In the genomic region with DNA sequence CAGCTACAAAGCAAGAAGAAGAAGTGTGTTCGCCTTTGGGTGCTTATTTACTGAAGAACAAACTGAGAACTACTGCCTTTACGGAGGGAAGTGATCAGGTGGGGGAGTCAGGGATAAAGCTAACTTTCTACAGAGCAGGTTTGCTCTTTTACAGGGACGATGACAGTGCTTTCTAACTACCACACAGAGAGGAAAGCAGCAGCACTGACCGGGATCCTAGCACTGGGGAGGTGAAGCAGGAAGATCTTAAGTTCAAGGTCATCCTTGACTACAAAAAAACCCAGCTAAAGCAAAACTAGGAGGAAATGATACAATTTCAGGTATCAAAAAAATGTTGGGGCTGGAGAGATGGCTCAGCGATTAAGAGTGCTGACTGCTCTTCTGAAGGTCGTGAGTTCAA, we compare ENCODE assay signal across 18 mouse cellular contexts. TPM values are rescaled to one million over a fixed set of nuclear protein-coding genes. Genes with fewer than 3 reads are reported as not detected.
DNase-seq lines count a peak whose midpoint lies in the region; ATAC-seq and TF ChIP-seq lines count a peak whose summit lies in the region.
"Had no signal": no experiment of that assay in that cellular context is flagged by ENCODE, and none has a peak within 500 bp of the region (broad histone marks: within the 10 kb centered on the region; RNA-seq: fewer than 3 reads in every experiment).

No protein-coding gene starts in this region.

- WGBS in heart, embryonic 11.5 days (ENCODE audit: insufficient replicate concordance): 83% methylated on average over 6 of the region's 6 CpGs
- WGBS in liver, embryonic 15.5 days (ENCODE audit: insufficient replicate concordance): 66% methylated on average over 6 of the region's 6 CpGs
- WGBS in liver, postnatal 0 days (ENCODE audit: insufficient replicate concordance): 79% methylated on average over 6 of the region's 6 CpGs
- WGBS in midbrain, embryonic 15.5 days: 87% methylated on average over 6 of the region's 6 CpGs

- H3K4me2 ChIP-seq in heart, embryonic 11.5 days: no peak overlapping the region
- H3K4me2 ChIP-seq in liver, embryonic 15.5 days: no peak overlapping the region
- H3K4me2 ChIP-seq in liver, postnatal 0 days (ENCODE audit: low read depth, low read length): no peak overlapping the region
- no peak overlapping the region for H3K4me2 ChIP-seq in midbrain, embryonic 15.5 days
- H3K4me2 ChIP-seq: embryonic facial prominence, embryonic 15.5 days; heart, embryonic 13.5 days; lung, embryonic 14.5 days; neural tube, embryonic 12.5 days had no signal

- peaks cover 3% of the 10 kb centered on the region; the same call in 1 of the 2 replicates for H3K36me3 ChIP-seq in heart, embryonic 11.5 days (ENCODE audit: control insufficient read depth, insufficient read depth, low read length)
- 0 out of 2 replicates have a peak, but pooled peaks cover 5% of the 10 kb centered on the region for H3K36me3 ChIP-seq in liver, embryonic 15.5 days (replicated peaks)
- 0 out of 2 replicates have a peak, but pooled peaks cover under 1% of the 10 kb centered on the region for H3K36me3 ChIP-seq in liver, postnatal 0 days (replicated peaks; ENCODE audit: insufficient read depth, low read length)
- H3K36me3 ChIP-seq in MEL (ENCODE audit: control insufficient read depth in 1 of 2, insufficient read depth in 2 of 2, low read length in 2 of 2): peaks cover 0 to 10% of the 10 kb centered on the region in 2 experiments; a peak in 2 of 4 replicates
- no peaks in the 10 kb centered on the region for H3K36me3 ChIP-seq in midbrain, embryonic 15.5 days (replicated peaks)

- TF ChIP-seq CTCF in liver, postnatal 0 days (IDR thresholded peaks at IDR 0.05; ENCODE audit: low read depth): no peak
- no peak for TF ChIP-seq CTCF in MEL (IDR thresholded peaks at IDR 0.05 in 2 of 3, conservative IDR thresholded peaks at IDR 0.05 in 1 of 3; ENCODE audit: control insufficient read depth in 1 of 3, insufficient read depth in 1 of 3, low read depth in 2 of 3, low read length in 3 of 3, poor library complexity in 1 of 3, severe bottlenecking in 1 of 3)
- no peak for TF ChIP-seq CTCF in embryonic fibroblast, embryonic 13.5 days (IDR thresholded peaks at IDR 0.05; ENCODE audit: borderline replicate concordance, insufficient read depth, low read length)

- H3K4me1 ChIP-seq in heart, embryonic 11.5 days (ENCODE audit: control insufficient read depth, insufficient read depth, low read length): peaks cover 13% of the 10 kb centered on the region
- H3K4me1 ChIP-seq in liver, embryonic 15.5 days (replicated peaks): peaks cover 39% of the 10 kb centered on the region
- H3K4me1 ChIP-seq in liver, postnatal 0 days (ENCODE audit: insufficient read depth): peaks cover 25% of the 10 kb centered on the region
- peaks cover 4 to 14% of the 10 kb centered on the region in 2 experiments; a peak in 3 of 4 replicates for H3K4me1 ChIP-seq in MEL (ENCODE audit: control insufficient read depth in 1 of 2, insufficient read depth in 2 of 2, low read length in 2 of 2)
- peaks cover 10% of the 10 kb centered on the region for H3K4me1 ChIP-seq in embryonic fibroblast, embryonic 13.5 days (ENCODE audit: control insufficient read depth, insufficient read depth, low read length)
- H3K4me1 ChIP-seq in midbrain, embryonic 15.5 days: peaks cover 23% of the 10 kb centered on the region

- 0 out of 2 replicates have a peak overlapping the region, but pooled peaks have one; percentile 41 for H3K27ac ChIP-seq in heart, embryonic 11.5 days (ENCODE audit: low read depth, low read length)
- peak overlapping the region; percentile 19; the same call in 1 of the 2 replicates for H3K27ac ChIP-seq in liver, embryonic 15.5 days (replicated peaks)
- no peak overlapping the region; the same call in 1 of the 2 replicates for H3K27ac ChIP-seq in liver, postnatal 0 days (ENCODE audit: low read depth)
- peak overlapping the region; percentile 10; the same call in 1 of the 2 replicates for H3K27ac ChIP-seq in MEL (ENCODE audit: control insufficient read depth, low read depth, low read length)
- peak overlapping the region; percentile 43; the same call in 1 of the 2 replicates for H3K27ac ChIP-seq in embryonic fibroblast, embryonic 13.5 days (ENCODE audit: insufficient read depth, low read length)
- H3K27ac ChIP-seq in midbrain, embryonic 15.5 days: no peak overlapping the region
- H3K27ac ChIP-seq: heart, embryonic 13.5 days; hindbrain, postnatal 0 days; neural tube, embryonic 12.5 days had no signal

- H3K79me2 ChIP-seq in MEL (ENCODE audit: control insufficient read depth, insufficient read depth, low read length, poor library complexity): peaks cover 14% of the 10 kb centered on the region

- no peak for TF ChIP-seq RAD21 in MEL (IDR thresholded peaks at IDR 0.05; ENCODE audit: low read depth, low read length)

- DNase-seq in heart, adult 8-10 months (ENCODE audit: low spot score): no peak
- DNase-seq in liver, postnatal 0 days: no peak
- no peak for DNase-seq in MEL (ENCODE audit: low read depth, low spot score)
- DNase-seq in left cerebral cortex, postnatal 4 days: no peak
- DNase-seq: adrenal gland, adult 8-10 months; layer of hippocampus, postnatal 36 days had no signal

- TF ChIP-seq EP300 in liver, postnatal 0 days (IDR thresholded peaks at IDR 0.05; ENCODE audit: low read depth): no peak
- no peak for TF ChIP-seq EP300 in MEL (IDR thresholded peaks at IDR 0.05; ENCODE audit: low read depth in 1 of 2, low read length in 2 of 2)

- no peaks in the 10 kb centered on the region for H3K9me3 ChIP-seq in heart, embryonic 11.5 days (replicated peaks; ENCODE audit: control insufficient read depth, low read length)
- H3K9me3 ChIP-seq in liver, embryonic 15.5 days (replicated peaks): no peaks in the 10 kb centered on the region
- H3K9me3 ChIP-seq in liver, postnatal 0 days (ENCODE audit: low read length): no peaks in the 10 kb centered on the region
- no peaks in the 10 kb centered on the region for H3K9me3 ChIP-seq in MEL (replicated peaks; ENCODE audit: insufficient read depth, low read length)
- no peaks in the 10 kb centered on the region for H3K9me3 ChIP-seq in midbrain, embryonic 15.5 days
- H3K9me3 ChIP-seq: embryonic facial prominence, embryonic 15.5 days; forebrain, embryonic 10.5 days; heart, embryonic 13.5 days; neural tube, embryonic 12.5 days had no signal

- H3K27me3 ChIP-seq in heart, embryonic 11.5 days (ENCODE audit: control insufficient read depth, insufficient read depth, low read length): no peaks in the 10 kb centered on the region
- H3K27me3 ChIP-seq in liver, embryonic 15.5 days: no peaks in the 10 kb centered on the region
- H3K27me3 ChIP-seq in liver, postnatal 0 days (ENCODE audit: insufficient read depth, low read length): no peaks in the 10 kb centered on the region
- H3K27me3 ChIP-seq in MEL (ENCODE audit: control insufficient read depth in 1 of 2, insufficient read depth in 2 of 2, low read length in 2 of 2): no peaks in the 10 kb centered on the region
- no peaks in the 10 kb centered on the region for H3K27me3 ChIP-seq in midbrain, embryonic 15.5 days (replicated peaks)
- H3K27me3 ChIP-seq: embryonic facial prominence, embryonic 15.5 days; heart, embryonic 13.5 days; neural tube, embryonic 12.5 days had no signal

- no peak for TF ChIP-seq POLR2A in MEL (IDR thresholded peaks at IDR 0.05; ENCODE audit: control insufficient read depth in 1 of 2, insufficient read depth in 1 of 2, low read depth in 1 of 2, low read length in 2 of 2, poor library complexity in 1 of 2)
- no peak for TF ChIP-seq POLR2A in embryonic fibroblast, embryonic 13.5 days (IDR thresholded peaks at IDR 0.05; ENCODE audit: low read depth, low read length)

- no peak overlapping the region for H3K4me3 ChIP-seq in heart, embryonic 11.5 days (ENCODE audit: low read depth, low read length)
- no peak overlapping the region for H3K4me3 ChIP-seq in liver, embryonic 15.5 days (replicated peaks)
- no peak overlapping the region for H3K4me3 ChIP-seq in liver, postnatal 0 days (ENCODE audit: low read depth, low read length)
- no peak overlapping the region for H3K4me3 ChIP-seq in MEL (ENCODE audit: control insufficient read depth in 1 of 2, insufficient read depth in 1 of 2, low read depth in 2 of 2, low read length in 2 of 2)
- no peak overlapping the region for H3K4me3 ChIP-seq in embryonic fibroblast, embryonic 13.5 days (ENCODE audit: insufficient read depth, low read length)
- H3K4me3 ChIP-seq in midbrain, embryonic 15.5 days: no peak overlapping the region
- H3K4me3 ChIP-seq: embryonic facial prominence, embryonic 15.5 days; forebrain, embryonic 10.5 days; heart, embryonic 13.5 days; neural tube, embryonic 12.5 days had no signal

- intact Hi-C loops in left cerebral cortex, postnatal 4 days (cut with DNase I): no loop called here

- no peak overlapping the region; the same call in 1 of the 2 replicates for H3K9ac ChIP-seq in heart, embryonic 11.5 days (ENCODE audit: low read depth, low read length)
- H3K9ac ChIP-seq in liver, embryonic 15.5 days: no peak overlapping the region
- no peak overlapping the region for H3K9ac ChIP-seq in liver, postnatal 0 days (replicated peaks)
- H3K9ac ChIP-seq in MEL (ENCODE audit: control insufficient read depth, low read depth, low read length, poor library complexity, severe bottlenecking): no peak overlapping the region
- no peak overlapping the region for H3K9ac ChIP-seq in midbrain, embryonic 15.5 days
- H3K9ac ChIP-seq: embryonic facial prominence, embryonic 15.5 days; heart, embryonic 13.5 days; lung, embryonic 14.5 days; neural tube, embryonic 12.5 days had no signal

- ATAC-seq in heart, embryonic 11.5 days (replicated peaks; ENCODE audit: insufficient number of reproducible peaks, low FRiP score, low TSS enrichment): no peak
- ATAC-seq in liver, embryonic 15.5 days (ENCODE audit: insufficient read depth): no peak
- no peak for ATAC-seq in liver, postnatal 0 days
- no peak for ATAC-seq in midbrain, embryonic 15.5 days (replicated peaks)
- ATAC-seq: activated CD4-positive, CD25-positive, alpha-beta regulatory T cell, adult 4 months; hindbrain, postnatal 0 days; intestine, embryonic 16.5 days had no signal

RNA-seq across cellular contexts. Expression of gene Anapc13, which starts 3.2 kb away (rescaled TPM):
- 201 and 210 TPM in 2 replicates for polyA plus RNA-seq in heart, embryonic 11.5 days (2014; fragmentation: Nextera tagmentation; extraction: Ambion mirVana)
- 100 to 1,000 TPM; 342 to 434 (median 380) TPM for total RNA-seq in heart, adult 8-10 months (2022)
- 72.5 and 91.9 TPM in 2 replicates for polyA plus RNA-seq in liver, embryonic 15.5 days (2015; fragmentation: Nextera tagmentation; extraction: Ambion mirVana)
- polyA plus RNA-seq in liver, postnatal 0 days (2015; fragmentation: Nextera tagmentation; extraction: Ambion mirVana): 123 and 126 TPM in 2 replicates
- total RNA-seq in MEL (2012; rRNA removed): 89.9 and 94.9 TPM in 2 replicates
- 100 to 1,000 TPM in 1 of 2 experiments, not detected in 1; 113 TPM for polyA plus RNA-seq in MEL (2012; ENCODE audit: insufficient read depth in 1 of 2, insufficient read length in 2 of 2, low read depth in 1 of 2, low replicate concordance in 2 of 2, missing spikeins in 1 of 2)
- 44.9 and 51.4 TPM in 2 replicates for polyA plus RNA-seq in embryonic fibroblast, embryonic 13.5 days (2011; ENCODE audit: insufficient read length, low read depth, missing spikeins)
- total RNA-seq in left cerebral cortex, postnatal 4 days (2021): 10 to 100 TPM; 80.9 to 91.4 TPM
- 135 and 137 TPM in 2 replicates for polyA plus RNA-seq in midbrain, embryonic 15.5 days (2015; fragmentation: Nextera tagmentation; extraction: Ambion mirVana)

RNA-seq across cellular contexts. Expression of gene Cep63, which starts 3.5 kb away (rescaled TPM):
- polyA plus RNA-seq in heart, embryonic 11.5 days (2014; fragmentation: Nextera tagmentation; extraction: Ambion mirVana): 34.2 and 48.8 TPM in 2 replicates
- total RNA-seq in heart, adult 8-10 months (2022): 10 to 100 TPM; 50.0 to 63.2 (median 54.9) TPM
- 17.4 TPM in 2 replicates for polyA plus RNA-seq in liver, embryonic 15.5 days (2015; fragmentation: Nextera tagmentation; extraction: Ambion mirVana)
- polyA plus RNA-seq in liver, postnatal 0 days (2015; fragmentation: Nextera tagmentation; extraction: Ambion mirVana): 15.5 and 16.6 TPM in 2 replicates
- total RNA-seq in MEL (2012; rRNA removed): 8.8 and 9.6 TPM in 2 replicates
- 10 to 100 TPM in 1 of 2 experiments, not detected in 1; 14.6 TPM for polyA plus RNA-seq in MEL (2012; ENCODE audit: insufficient read depth in 1 of 2, insufficient read length in 2 of 2, low read depth in 1 of 2, low replicate concordance in 2 of 2, missing spikeins in 1 of 2)
- 22.8 and 27.0 TPM in 2 replicates for polyA plus RNA-seq in embryonic fibroblast, embryonic 13.5 days (2011; ENCODE audit: insufficient read length, low read depth, missing spikeins)
- 10 to 100 TPM; 29.3 to 30.2 TPM for total RNA-seq in left cerebral cortex, postnatal 4 days (2021)
- 38.9 and 42.2 TPM in 2 replicates for polyA plus RNA-seq in midbrain, embryonic 15.5 days (2015; fragmentation: Nextera tagmentation; extraction: Ambion mirVana)

Comparison
In these comparisons a context has a peak if more than half of its experiments do, and no peak if none do; other contexts are left out.
1. H3K27ac ChIP-seq: peak in heart, embryonic 11.5 days (single experiment), liver, embryonic 15.5 days (single experiment), MEL (single experiment) and embryonic fibroblast, embryonic 13.5 days (single experiment); none in liver, postnatal 0 days (single experiment) and midbrain, embryonic 15.5 days (single experiment).